21 mouse cellular contexts compared by ENCODE assay signal in the genomic region with DNA sequence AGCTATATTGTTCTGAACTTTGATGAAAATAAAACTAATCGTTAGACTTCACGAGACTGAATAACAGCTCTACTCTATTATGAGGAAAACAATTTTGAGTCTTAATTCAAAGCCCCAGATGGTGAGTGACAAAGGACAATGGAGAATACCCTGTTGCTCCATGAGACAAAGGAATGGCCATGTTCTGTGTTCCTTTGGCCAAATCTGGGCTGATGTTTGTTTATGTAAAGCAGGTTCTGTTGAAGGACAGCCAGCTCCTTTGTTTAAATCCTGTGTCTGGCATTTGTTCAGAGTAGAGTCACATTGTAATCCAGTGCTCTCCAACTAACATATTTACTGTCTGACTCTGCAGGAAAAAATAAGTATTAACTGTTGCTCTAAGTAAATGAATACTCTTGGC.
"Had no signal": no experiment of that assay in that cellular context is flagged by ENCODE, and none has a peak within 500 bp of the region (broad histone marks: within the 10 kb centered on the region; RNA-seq: fewer than 3 reads in every experiment).

No protein-coding gene starts in this region.

- H3K36me3 ChIP-seq: limb, embryonic 12.5 days; limb, embryonic 15.5 days; lung, embryonic 15.5 days; midbrain, embryonic 10.5 days; stomach, embryonic 15.5 days had no signal

- H3K9me3 ChIP-seq: limb, embryonic 12.5 days; limb, embryonic 15.5 days; lung, embryonic 15.5 days; megakaryocyte, embryonic 14.5 days; midbrain, embryonic 10.5 days; stomach, embryonic 15.5 days had no signal

- H3K27ac ChIP-seq: limb, embryonic 12.5 days; limb, embryonic 15.5 days; liver, embryonic 14.5 days; lung, embryonic 15.5 days; midbrain, embryonic 10.5 days; stomach, embryonic 15.5 days had no signal

- H3K9ac ChIP-seq: limb, embryonic 12.5 days; limb, embryonic 15.5 days; liver, embryonic 14.5 days; lung, embryonic 15.5 days; stomach, embryonic 15.5 days had no signal

- H3K4me2 ChIP-seq: limb, embryonic 12.5 days; limb, embryonic 15.5 days; liver, embryonic 11.5 days; lung, embryonic 15.5 days; stomach, embryonic 15.5 days had no signal

- H3K4me1 ChIP-seq: limb, embryonic 12.5 days; limb, embryonic 15.5 days; lung, embryonic 15.5 days; megakaryocyte, embryonic 14.5 days; midbrain, embryonic 10.5 days; stomach, embryonic 15.5 days had no signal

- H3K27me3 ChIP-seq: limb, embryonic 12.5 days; limb, embryonic 15.5 days; lung, embryonic 15.5 days; megakaryocyte, embryonic 14.5 days; stomach, embryonic 15.5 days had no signal

- H3K4me3 ChIP-seq: limb, embryonic 12.5 days; limb, embryonic 15.5 days; lung, embryonic 15.5 days; megakaryocyte, embryonic 14.5 days; midbrain, embryonic 10.5 days; stomach, embryonic 15.5 days had no signal

- DNase-seq: kidney, adult 18-20 months; kidney, adult 9 months; kidney, postnatal 14 days; kidney, postnatal 4 days; left cerebral cortex, postnatal 4 days; lung, adult 18-20 months; lung, postnatal 10 days; lung, postnatal 36 days; right cerebral cortex, postnatal 25 days; spleen, adult 18-20 months; thymus, adult 18-20 months; thymus, postnatal 14 days; thymus, postnatal 4 days had no signal
